Mouse (Mus musculus) ZHBTc4 (cell line): Measurements from ENCODE around the gene Sphk1.

ENCODE experiments used
- DNase-seq: peaks from one replicate; pipeline ENCODE4 v3.0.0-alpha.2; 2011; ENCODE audit warnings: low read depth, low spot score

Sphk1 gene

DNA sequence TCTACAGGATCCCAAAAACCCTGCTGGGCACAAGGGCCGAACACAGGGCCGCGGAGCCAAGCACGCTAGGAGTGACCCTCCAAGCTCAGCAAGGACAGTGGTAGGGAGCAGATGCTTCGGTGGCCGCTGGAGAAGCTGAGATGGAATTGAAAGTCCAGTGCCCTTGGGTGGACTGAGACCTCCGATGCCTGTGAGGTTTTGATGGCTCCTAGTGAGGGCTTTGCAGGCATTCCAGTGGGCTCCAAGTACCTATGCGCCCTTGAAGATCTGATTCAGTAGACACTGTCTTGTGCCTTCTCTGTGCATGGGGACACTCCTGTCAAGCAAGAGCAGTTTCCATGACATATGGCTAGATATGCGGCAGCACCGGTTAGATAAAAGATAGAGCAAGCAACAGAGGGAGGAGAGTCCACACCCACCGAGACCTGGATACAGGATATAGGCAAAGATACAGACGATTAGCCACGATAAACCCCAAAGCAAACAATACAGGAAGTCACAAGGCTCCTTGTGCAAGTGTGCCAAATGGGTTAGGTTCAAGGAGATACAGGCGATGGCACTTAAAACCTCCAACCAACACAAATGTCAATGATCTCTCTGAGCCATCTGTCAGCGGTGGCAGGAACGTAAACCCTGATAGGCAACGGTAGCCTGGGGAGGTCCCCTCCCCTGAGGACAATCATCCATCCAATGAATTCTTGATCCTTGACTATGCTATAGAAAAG is 24.4 kb upstream of the Sphk1 start:
- no peak for DNase-seq

DNA sequence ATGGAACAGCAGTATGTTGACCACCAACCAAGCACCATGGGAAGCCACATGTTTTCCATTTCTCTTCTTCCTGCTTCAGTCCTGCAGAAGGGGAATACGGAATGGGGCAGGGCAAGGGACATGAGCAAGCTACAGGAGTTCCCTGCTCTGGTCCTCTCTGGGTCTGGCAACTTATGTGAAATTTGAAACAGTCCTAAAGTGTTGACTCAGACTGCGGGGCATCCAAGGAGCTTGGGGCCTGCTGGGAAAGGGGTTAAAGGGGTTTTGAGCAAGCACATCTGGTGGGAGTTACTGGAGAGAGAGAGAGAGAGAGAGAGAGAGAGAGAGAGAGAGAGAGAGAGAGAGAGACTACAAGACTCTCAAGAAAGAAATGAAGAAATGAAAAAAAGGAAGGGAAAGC is 22.0 kb upstream of the Sphk1 start:
- DNase-seq, result no peak

DNA sequence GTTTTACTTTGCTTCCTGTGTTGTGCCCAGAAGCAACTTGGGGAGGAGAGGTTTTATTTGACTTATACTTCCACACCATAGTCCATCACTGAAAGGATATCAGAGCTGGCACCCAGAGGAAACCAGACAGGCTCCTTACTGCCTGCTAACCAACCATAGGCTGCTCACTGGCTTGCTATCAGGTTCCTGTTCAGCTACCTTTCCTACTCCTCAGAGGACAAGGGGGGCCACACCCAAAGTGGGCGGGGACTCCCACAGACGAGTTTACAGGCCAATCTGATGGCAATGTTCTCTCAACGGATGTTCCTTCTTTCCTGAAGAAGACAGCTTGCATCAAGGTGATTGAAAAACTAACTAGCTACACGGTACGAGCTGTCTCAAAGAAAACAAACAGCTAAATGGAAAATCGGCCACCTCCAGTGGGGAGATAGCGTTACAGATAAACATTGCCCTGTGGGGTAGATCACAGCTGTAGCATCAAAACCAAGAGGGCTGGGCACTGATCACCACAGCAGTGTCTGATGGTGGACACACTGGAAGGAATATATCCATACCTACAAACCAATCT is 19.3 kb upstream of the Sphk1 start:
- DNase-seq, result peak; percentile 76

DNA sequence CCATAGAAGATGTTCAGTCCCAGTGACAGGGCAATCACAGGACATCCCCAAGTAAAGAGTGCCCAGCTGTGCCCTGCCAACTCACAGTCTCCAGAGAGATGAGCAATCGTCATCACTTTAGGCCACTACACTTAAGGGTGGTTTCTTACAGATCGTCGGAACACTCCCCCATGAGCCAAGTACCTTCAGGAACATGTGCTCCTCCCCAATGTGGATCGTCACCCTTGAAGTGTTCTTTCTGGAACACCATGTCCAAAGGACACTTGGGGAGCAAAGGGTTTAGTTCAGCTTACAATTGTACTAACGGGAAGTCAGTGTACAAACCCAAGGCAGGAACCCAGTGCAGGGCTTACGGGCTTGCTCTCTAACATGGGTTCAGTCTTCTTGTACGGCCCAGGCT is 18.6 kb upstream of the Sphk1 start:
- no peak for DNase-seq

DNA sequence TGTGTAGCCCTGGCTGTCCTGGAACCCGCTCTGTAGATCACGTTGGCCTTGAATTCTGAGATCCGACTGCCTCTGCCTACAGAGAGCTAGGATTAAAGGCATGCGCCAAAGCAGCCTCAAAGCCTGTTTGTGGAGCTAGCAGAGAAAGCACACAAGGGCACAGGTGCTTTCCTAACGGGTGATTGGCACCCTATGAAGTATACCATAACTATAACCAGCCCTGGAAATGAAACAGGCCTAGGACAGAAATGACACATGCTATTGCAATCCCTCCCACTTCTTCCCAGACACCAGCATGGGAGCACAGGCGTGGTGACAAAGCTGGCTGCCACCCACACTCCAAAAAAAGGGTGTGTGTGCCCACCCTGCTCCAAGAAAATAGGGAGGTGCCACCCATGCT is 17.7 kb upstream of the Sphk1 start:
- no peak for DNase-seq

DNA sequence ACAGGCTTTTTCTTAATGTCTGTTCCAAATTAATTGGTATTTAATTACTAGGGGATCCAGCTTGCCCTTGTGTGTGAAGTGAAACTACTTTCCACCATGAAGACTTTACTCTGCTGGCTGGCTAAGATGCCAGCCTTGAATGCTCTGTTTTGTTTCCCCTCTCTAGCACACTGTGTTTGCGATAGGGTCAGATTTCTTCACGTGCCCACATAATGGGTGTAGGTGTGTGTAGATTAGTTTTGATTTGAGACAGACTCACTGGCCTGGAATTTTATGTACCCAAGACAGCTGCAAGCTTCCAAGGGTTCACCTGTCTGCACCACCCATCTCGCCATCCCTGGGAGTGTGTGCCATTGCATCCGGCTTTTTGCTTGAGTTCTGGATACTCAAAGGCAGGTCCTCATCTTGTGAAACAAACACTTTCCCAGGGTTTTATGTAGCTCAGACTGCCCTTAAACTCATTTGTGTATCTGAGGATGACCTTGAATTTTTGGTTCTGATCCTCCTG is 17.1 kb upstream of the Sphk1 start:
- no peak for DNase-seq

DNA sequence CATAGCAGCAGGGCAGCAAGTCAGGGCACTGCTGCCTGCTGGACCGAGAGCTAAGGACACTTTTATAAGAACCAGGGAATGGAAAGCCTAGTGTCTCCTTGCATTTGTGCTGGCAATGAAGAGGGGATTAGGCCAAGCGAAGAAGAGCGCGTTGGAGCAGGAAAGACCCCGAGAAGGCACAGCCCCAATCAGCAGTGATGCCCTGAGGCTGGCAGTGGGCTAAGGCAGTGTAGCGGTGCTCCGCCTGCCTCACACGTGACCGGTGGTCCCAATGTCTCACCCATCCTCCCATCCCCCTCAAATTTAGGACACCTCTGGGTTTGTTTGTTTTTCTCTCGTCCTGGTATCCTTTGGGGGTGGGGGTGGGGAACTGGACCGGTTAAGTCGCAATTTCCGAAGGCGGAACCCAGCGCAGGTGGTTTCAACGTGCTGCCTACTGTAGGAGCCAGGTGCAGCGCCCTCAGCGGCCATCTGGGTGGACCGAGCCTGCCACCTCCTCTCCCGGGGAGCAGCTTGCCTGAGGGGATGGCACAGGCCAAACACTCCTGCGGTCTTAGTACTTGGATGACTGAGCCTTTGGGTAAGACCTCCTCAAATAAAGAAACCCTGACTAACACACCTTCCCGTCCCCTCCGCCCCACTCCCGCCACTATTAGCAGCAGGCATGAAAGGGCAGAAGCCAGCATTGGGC is 15.2 kb upstream of the Sphk1 start:
- no peak for DNase-seq

DNA sequence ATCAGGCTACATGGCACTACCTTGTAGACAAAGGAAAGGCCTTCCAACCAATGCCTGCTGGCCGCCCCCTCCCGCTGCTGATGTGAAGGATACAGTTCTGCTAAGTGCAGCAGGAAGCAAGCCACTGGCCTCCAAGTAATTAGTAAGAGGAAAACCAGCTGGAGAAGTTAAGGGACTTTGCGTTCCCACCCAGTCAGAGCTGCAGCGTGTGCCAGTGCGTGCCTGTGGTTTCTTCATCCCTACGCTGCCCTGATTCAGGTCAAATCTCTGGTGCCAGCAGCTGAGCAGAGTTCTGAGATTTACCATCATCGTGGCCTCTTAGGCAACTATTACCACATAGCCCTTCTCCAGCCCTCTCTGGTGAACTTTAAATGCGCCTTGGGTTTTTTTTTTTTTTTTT is 12.2 kb upstream of the Sphk1 start:
- DNase-seq, result no peak

DNA sequence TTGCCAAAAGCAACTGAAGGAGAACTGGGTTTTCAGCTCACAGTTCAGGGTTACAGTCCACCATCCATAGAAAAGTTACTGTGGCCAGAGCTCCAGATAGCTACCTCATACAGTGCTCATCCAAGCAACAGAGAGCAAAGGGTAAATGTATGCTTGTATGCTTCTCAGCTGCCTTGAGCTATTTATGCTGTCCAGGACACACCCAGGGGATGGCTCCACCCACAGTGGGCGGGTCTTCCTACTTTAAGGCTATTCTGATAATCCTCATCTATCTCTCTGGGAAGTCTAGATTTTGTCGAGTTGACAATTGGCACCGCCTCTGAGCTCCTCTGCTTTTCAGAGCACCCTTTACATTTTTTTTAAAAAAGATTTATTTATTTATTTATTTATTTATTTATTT is 9.6 kb upstream of the Sphk1 start:
- DNase-seq, result peak; percentile 74

DNA sequence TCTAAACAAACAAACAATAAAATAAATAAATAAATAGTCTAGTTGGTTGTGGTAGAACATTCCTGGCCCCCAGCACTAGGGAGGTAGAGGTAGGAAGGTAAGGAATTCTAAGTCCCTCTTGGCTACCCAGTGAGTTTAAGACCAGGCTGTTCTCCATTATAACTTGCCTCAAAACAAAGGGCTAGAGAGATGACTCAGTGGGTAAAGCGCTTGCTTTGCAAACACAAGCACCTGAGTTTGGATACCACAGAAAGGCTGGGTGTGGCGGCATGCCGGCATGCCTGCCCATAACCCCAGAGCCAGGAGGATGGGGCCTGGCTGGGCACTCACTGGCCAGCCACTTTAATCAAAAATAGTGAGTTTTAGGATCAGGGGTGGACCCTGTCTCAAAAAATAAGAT is 8.7 kb upstream of the Sphk1 start:
- no peak for DNase-seq

DNA sequence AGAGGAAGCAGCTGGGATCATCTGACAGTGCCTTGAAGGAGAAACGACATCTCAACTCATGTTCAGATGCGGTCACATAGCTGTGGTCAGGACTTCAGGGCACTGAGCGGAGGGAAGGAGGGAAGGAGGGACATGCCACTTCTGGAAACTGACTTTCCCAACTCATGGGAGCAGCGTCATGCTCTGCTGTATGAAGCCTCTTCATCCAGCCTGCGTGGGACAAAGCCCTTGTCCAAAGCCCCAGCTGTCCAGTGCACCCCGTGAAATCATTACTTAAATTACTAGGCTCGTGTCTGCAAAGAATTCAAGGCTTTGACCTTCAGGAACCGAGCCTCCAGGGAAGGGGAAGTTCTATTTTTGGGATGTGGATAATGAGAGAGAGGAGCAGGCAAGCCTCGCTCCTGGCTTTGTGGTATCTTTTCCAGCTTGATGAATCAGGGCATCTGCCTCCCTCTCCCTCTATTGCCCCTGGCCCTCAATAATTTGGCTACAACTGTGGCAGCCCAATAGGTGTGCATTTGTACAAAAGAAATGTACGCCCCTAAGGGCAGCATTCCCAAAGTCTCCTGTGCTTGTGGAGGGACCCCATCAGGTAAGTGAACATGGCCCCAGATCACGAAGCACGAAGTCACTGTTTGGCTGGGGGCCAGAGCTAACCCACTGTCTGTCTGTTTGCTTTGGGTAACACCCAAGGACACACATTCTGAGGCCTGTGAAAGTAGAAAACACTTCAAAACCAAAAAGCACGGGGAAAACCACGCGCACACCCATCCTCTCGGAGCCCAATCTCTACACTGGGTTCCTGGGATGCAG is 7.6 kb upstream of the Sphk1 start:
- DNase-seq, result no peak

DNA sequence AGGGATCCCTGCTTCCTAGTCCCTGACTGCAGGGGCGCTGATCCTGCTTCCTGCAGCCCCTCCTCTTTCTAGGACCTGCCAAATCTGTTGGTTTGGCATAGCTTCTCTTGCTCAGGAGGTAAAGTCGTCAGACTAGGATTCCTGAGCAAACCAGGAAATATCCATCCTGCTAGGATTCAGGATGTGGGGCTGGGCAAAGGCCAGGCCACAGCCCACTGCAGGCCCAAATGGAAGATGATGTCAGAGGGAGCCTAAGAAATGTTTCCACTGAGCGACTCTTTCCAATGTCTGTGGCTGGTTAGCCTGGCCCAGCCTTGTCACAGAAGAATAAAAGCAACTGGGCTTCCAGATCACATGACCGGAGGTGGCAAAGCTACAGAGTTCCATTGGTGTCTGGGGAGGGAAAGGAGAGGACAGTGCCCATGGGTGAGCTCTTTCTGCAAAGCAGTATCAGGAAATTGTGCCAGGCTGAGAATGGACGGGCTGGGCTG is 7.0 kb upstream of the Sphk1 start:
- DNase-seq, result no peak

DNA sequence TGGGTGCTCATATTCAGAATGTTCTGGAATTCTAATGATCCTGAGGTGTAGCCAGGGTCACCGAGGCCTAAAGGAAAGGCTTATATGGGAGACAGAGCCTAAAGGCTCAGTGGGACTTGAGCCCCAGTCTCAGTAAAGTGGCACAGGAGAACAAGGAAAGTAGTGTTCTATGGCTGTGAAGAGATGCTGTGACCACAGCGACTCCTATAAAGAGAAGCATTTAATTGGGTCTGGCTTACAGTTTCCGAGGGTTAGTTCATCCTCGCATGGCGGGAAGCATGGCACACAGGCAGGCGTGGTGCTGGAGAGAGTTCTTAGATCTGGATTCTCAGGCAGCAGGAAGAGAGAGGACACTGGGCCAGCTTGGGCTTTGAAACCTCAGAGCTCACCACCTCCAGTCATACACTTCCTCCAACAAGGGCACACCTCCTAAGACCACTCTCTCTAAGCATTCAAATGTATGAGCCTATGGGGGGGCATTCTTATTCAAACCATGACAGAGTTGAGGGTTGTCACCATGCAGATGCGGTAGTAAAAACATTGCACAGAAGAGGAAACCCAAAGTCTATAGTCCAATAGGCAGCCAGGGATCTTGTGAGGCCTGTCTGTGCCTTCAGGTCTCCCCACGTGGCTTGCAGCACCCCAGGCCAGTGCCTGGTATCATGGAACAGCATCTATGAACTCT is 1.9 kb upstream of the Sphk1 start:
- DNase-seq, result peak; percentile 50

DNA sequence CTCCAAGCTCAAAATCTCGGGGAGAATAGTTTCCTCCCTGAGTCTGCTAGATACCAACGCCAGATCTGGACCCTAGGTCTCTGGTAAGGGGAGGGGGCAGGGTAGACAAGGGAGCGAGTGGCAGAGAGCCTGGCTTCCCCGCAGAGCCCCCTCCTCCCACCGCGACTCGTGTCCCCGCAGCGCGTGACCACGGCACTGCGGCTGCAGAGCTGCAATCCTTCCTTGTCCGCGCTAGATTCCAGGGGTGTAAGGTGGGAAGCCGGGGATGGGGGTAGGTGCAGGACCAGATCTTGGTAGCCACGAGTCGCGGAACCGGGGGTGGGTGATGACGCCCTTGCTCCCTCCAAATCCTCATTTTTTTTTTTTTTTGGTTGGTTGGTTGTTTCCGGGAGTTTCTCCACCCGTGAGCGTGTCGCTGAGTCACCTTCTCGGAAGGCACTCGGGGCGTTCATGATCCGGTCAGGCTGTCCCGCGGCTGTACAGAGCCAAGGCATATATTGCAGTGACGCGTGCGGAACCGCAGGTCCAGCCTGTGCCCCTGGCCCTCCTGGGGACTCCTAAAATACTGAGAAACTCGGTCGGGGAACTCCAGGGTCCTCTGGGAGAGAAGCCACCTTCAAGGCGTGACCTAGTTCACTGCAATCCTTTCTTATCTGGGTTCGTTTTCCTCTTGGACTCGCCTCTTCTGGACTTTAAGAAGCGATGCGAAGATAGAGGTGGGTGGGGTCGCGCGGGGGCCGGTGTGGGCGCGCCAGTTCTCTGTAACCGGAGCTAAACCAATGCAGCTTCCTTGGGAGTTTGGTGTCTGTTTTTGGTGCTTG is 856 bp downstream of the Sphk1 start:
- DNase-seq, result no peak

DNA sequence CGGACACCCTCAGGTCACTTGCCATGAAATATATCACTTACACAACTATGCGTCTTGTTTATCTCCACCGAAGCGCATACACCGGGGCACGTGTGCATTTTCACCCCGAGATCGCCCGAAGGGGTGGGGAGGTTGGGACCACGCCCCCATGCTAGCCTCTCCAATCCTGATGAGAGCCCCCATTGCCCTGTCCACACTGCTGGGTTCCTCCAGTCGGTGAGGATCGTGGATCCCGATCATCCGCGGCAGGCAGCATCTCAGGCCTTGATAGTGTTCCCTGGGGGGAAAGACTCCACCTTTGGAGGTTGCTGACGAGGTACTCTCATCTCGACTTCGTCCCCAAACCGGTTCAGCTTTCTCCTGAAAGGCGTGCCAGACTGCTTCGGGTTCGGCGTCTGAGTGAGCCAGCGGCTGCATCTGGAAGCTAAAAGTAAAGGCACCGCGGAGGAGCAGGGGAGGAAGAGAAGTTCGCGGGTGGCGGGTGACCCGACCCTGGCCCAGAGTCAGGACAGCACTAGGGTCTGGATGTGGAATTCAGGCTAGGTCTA is 1.6 kb downstream of the Sphk1 start:
- DNase-seq, result peak; percentile 53

DNA sequence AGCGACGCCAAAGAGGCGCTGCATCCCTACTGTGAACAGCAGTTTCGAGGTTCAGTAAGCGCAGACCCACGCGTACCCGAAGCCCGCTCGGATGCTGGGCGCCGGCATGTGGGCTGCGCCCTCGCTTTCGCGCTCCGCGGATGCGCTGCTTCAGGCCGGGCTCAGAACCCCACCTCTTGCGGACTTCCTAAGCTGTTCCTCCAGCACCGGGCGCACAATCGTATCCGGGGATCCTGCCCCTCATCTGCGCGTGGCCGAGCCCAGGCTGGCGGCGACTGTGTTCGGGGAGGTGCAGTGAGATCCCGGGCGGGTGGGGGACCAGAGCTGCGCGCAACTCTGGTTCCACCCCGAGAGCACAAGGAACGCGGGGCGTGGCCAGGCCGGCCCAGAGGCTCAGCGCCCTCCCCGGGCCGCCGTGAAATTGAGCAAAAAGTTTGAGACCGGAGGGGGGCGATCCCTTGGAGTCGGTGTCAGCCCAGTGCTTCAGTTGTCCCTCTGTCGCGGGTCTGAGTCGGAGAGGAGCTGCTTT is 2.1 kb downstream of the Sphk1 start:
- peak; percentile 87 for DNase-seq

DNA sequence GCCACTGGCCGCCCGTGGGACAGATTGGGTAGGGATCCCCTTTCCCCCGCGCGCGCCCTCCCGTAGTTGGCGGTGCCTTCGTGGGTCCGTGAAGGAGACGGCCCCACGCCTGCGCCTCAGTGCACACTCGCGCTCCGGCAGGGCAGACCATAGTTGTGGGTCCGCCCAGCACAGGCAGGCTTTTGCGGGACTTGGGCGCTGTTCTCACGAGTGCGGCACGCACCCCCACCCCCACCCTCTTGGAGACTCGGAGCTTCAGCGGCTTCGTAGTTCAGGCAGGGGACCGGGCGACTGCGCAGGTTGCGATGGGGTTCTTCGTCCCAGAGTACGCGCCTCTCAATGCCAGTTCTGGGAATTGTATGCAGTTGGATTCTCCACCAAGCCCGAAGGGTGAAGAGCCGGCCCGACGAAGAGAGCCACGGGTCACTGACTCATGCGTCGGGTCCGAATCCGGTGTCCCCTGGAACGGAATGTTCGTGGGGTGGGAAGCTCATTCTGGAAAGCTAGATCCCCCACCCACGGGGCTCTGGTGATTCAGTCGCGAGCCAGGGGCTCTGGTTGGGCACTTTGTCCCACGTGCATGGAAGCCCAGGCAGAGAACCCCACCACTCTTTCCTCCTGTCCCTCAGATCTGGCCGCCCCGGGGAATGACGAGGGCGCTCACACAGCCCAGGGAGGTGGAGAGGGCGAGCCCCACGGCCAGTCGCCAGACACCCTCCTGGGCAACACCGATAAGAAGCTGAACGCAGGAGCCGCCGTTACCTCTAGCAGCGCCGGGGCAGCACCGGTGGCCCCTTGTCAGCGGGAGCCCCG is 2.8 kb downstream of the Sphk1 start:
- DNase-seq, result peak; percentile 72

DNA sequence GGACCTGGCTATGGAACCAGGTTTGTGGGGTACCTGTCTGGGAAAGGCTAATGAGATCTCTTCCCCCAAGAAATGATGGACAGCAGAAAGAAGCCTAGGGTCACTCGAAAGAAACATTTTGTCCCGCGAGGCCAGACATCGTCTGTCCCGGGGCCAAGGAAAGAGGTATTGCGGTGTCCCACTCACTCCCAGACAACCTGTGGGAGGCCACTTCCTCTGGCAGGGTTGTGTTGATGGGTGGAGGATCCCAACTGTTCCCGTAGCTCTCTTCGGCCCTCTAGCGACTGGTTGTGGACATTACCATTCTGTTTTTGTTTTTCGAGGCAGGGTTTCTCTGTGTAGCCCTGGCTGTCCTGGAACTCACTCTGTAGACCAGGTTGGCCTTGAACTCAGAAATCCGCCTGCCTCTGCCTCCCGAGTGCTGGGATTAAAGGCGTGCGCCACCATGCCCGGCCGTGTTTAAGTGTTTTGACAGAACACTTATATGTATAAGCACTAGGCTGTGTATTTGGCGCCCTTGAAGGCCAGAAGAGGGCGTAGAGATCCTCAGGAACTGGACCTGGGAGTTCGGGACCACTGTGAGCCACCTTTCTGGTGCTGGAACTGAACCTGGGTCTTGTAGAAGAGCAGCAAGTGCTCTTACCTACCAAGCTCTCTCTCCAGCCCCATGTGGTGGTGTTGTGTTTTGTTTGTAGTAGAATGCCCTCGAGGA is 3.6 kb downstream of the Sphk1 start:
- peak; percentile 93 for DNase-seq
